Comparison of ENCODE assay signal across 8 mouse cellular contexts in the genomic region with DNA sequence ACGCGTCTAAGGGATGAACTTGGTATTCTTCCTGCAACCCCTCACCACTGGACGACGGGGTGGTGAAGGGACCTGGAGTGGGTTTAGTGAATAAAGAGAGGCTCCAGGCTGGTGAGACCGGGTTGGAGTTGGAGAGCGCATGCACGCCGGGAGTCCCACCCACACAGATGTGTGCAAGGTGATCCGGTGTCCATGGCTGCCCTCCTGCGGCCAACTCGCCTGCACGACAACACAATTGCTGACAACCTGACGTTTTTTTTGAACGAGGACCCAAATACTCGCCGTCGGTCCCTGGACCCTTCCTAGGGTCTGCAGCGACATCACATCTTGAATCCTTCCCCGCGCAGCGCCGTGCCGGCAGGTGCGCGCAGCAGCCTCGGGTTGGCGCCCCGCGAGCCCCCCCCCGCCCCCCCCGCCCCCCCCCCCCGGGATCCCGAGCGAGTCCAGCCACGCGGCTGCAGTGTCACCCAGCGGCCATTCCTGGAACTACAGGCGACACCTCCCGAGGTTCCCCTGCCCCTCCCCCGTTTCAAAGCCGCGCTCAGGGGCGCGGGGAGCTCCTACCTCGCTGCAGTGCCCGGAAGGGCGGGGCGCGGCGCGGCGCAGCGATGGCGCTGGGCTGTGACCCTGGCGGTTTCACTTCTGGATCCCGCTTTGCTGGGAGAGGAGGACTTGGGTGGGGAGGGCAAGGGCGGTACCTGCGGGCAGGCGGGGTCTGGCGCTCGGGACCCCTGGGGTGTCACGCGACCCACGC. TPM values are rescaled to one million over a fixed set of nuclear protein-coding genes. Genes with fewer than 3 reads are reported as not detected.
A peak's percentile ranks its signal among the peaks of the same experiment; 100 is the strongest.
DNase-seq lines count a peak whose midpoint lies in the region; ATAC-seq and TF ChIP-seq lines count a peak whose summit lies in the region.

No protein-coding gene starts in this region.

- ATAC-seq in embryonic facial prominence, embryonic 14.5 days (ENCODE audit: low read depth) = peak; percentile 87
- peak; percentile 79 for ATAC-seq in heart, embryonic 12.5 days (ENCODE audit: insufficient number of reproducible peaks, low FRiP score)
- peak; percentile 91 for ATAC-seq in kidney, embryonic 16.5 days (ENCODE audit: low FRiP score, low TSS enrichment)
- peak; percentile 77 for ATAC-seq in liver, embryonic 11.5 days (replicated peaks; ENCODE audit: low FRiP score)

- peaks cover 26% of the 10 kb centered on the region for H3K27me3 ChIP-seq in embryonic facial prominence, embryonic 14.5 days (replicated peaks; ENCODE audit: control insufficient read depth, insufficient read depth, low read length)
- peaks cover 50% of the 10 kb centered on the region for H3K27me3 ChIP-seq in heart, embryonic 12.5 days (replicated peaks)
- H3K27me3 ChIP-seq in kidney, embryonic 16.5 days (ENCODE audit: insufficient read depth, low read length) = peaks cover 22% of the 10 kb centered on the region
- peaks cover 44% of the 10 kb centered on the region for H3K27me3 ChIP-seq in liver, embryonic 11.5 days (replicated peaks; ENCODE audit: control insufficient read depth, insufficient read depth, low read length)
- peaks cover 79% of the 10 kb centered on the region for H3K27me3 ChIP-seq in myocyte (ENCODE audit: control insufficient read depth, insufficient read depth, insufficient read length)

- 0 out of 2 replicates have a peak overlapping the region, but pooled peaks have one; percentile 1 for H3K27ac ChIP-seq in embryonic facial prominence, embryonic 14.5 days (replicated peaks; ENCODE audit: low read depth, low read length)
- no peak overlapping the region for H3K27ac ChIP-seq in heart, embryonic 12.5 days (ENCODE audit: poor library complexity, severe bottlenecking)
- H3K27ac ChIP-seq in kidney, embryonic 16.5 days (ENCODE audit: low read length) = peak overlapping the region; percentile 19
- H3K27ac ChIP-seq in liver, embryonic 11.5 days (ENCODE audit: low read depth, low read length) = no peak overlapping the region

- no peaks in the 10 kb centered on the region for H3K4me1 ChIP-seq in embryonic facial prominence, embryonic 14.5 days (ENCODE audit: control insufficient read depth, insufficient read depth, low read length)
- peaks cover 4% of the 10 kb centered on the region; the same call in 1 of the 2 replicates for H3K4me1 ChIP-seq in heart, embryonic 12.5 days (replicated peaks)
- peaks cover 9% of the 10 kb centered on the region for H3K4me1 ChIP-seq in kidney, embryonic 16.5 days (ENCODE audit: insufficient read depth, low read length)
- peaks cover 11% of the 10 kb centered on the region; the same call in 1 of the 2 replicates for H3K4me1 ChIP-seq in liver, embryonic 11.5 days (replicated peaks; ENCODE audit: control insufficient read depth, insufficient read depth, low read length)

- peak overlapping the region; percentile 67 for H3K9ac ChIP-seq in embryonic facial prominence, embryonic 14.5 days (ENCODE audit: low read depth, low read length)
- H3K9ac ChIP-seq in heart, embryonic 12.5 days = peak overlapping the region; percentile 72
- H3K9ac ChIP-seq in kidney, embryonic 16.5 days (replicated peaks; ENCODE audit: low read length) = peak overlapping the region; percentile 76
- H3K9ac ChIP-seq in liver, embryonic 11.5 days (ENCODE audit: low read depth, low read length) = peak overlapping the region; percentile 72

- WGBS in embryonic facial prominence, embryonic 14.5 days = under 1% methylated on average over 23 of the region's 64 CpGs
- WGBS in heart, embryonic 12.5 days = under 1% methylated on average over 54 of the region's 64 CpGs
- under 1% methylated on average over 51 of the region's 64 CpGs for WGBS in kidney, embryonic 16.5 days
- under 1% methylated on average over 38 of the region's 64 CpGs for WGBS in liver, embryonic 11.5 days

- peak overlapping the region; percentile 62 for H3K4me3 ChIP-seq in embryonic facial prominence, embryonic 14.5 days (ENCODE audit: low read depth, low read length)
- peak overlapping the region; percentile 68 for H3K4me3 ChIP-seq in heart, embryonic 12.5 days
- H3K4me3 ChIP-seq in kidney, embryonic 16.5 days (ENCODE audit: low read length) = peak overlapping the region; percentile 64
- H3K4me3 ChIP-seq in liver, embryonic 11.5 days (ENCODE audit: low read depth, low read length) = peak overlapping the region; percentile 69
- peak overlapping the region; percentile 16 for H3K4me3 ChIP-seq in myocyte

- TF ChIP-seq POLR2A in myocyte (IDR thresholded peaks at IDR 0.05; ENCODE audit: insufficient read length, low read depth) = no peak

- DNase-seq in A20 (ENCODE audit: low read depth, low spot score) = peak; percentile 99
- peak; percentile 65 to 74 for DNase-seq in adrenal gland, postnatal 4 days (ENCODE audit: low spot score in 2 of 2)
- peak; percentile 87 for DNase-seq in embryonic facial prominence, embryonic 14.5 days (ENCODE audit: low spot score)
- DNase-seq in liver, embryonic 11.5 days (ENCODE audit: low spot score) = peak; percentile 86
- DNase-seq in spleen, postnatal 4 days (ENCODE audit: low spot score in 2 of 2) = peak; percentile 91 to 98

- H3K79me2 ChIP-seq in myocyte (ENCODE audit: control insufficient read depth, insufficient read depth) = no peaks in the 10 kb centered on the region

- no peak overlapping the region for H3ac ChIP-seq in myocyte (ENCODE audit: control insufficient read depth, insufficient read length)

- peak overlapping the region; percentile 89 for H3K4me2 ChIP-seq in embryonic facial prominence, embryonic 14.5 days (ENCODE audit: low read depth, low read length)
- peak overlapping the region; percentile 98 for H3K4me2 ChIP-seq in heart, embryonic 12.5 days
- peak overlapping the region; percentile 92 for H3K4me2 ChIP-seq in kidney, embryonic 16.5 days (replicated peaks; ENCODE audit: low read depth, low read length)
- H3K4me2 ChIP-seq in liver, embryonic 11.5 days = peak overlapping the region; percentile 92
- H3K4me2 ChIP-seq in myocyte (ENCODE audit: low read depth) = peak overlapping the region; percentile 84

- H3K9me3 ChIP-seq in embryonic facial prominence, embryonic 14.5 days (ENCODE audit: control insufficient read depth, low read length) = no peaks in the 10 kb centered on the region
- H3K9me3 ChIP-seq in heart, embryonic 12.5 days (replicated peaks) = no peaks in the 10 kb centered on the region
- no peaks in the 10 kb centered on the region for H3K9me3 ChIP-seq in kidney, embryonic 16.5 days (ENCODE audit: low read length)
- H3K9me3 ChIP-seq in liver, embryonic 11.5 days (ENCODE audit: control insufficient read depth, low read length) = no peaks in the 10 kb centered on the region

- no peaks in the 10 kb centered on the region for H3K36me3 ChIP-seq in embryonic facial prominence, embryonic 14.5 days (ENCODE audit: control insufficient read depth, insufficient read depth, low read length)
- H3K36me3 ChIP-seq in heart, embryonic 12.5 days = no peaks in the 10 kb centered on the region
- H3K36me3 ChIP-seq in kidney, embryonic 16.5 days (ENCODE audit: insufficient read depth, low read length) = peaks cover 13% of the 10 kb centered on the region
- H3K36me3 ChIP-seq in liver, embryonic 11.5 days (ENCODE audit: control insufficient read depth, insufficient read depth, low read length) = no peaks in the 10 kb centered on the region; the same call in none of the 2 replicates
- H3K36me3 ChIP-seq in myocyte (ENCODE audit: control insufficient read depth, insufficient read depth) = no peaks in the 10 kb centered on the region

TF ChIP-seq in myocyte, 11 proteins besides CTCF, POLR2A, EP300 and RAD21 (continues in another document):
- TF ChIP-seq TCF12 (IDR thresholded peaks at IDR 0.05; ENCODE audit: insufficient read depth, poor library complexity, severe bottlenecking) = no peak
- no peak for TF ChIP-seq CEBPB (IDR thresholded peaks at IDR 0.05; ENCODE audit: insufficient read depth, poor library complexity, severe bottlenecking)
- peak in 1 of 3 experiments; percentile 9 for TF ChIP-seq MYOD1 (IDR thresholded peaks at IDR 0.05; ENCODE audit: control insufficient read depth in 1 of 3, insufficient read length in 2 of 3, low read depth in 2 of 3)
- no peak for TF ChIP-seq TCF3 (IDR thresholded peaks at IDR 0.05; ENCODE audit: insufficient read length, low read depth)

RNA-seq across cellular contexts. Expression of a gene that starts 11.3 kb away (rescaled TPM):
- 10 to 100 TPM in 1 of 2 experiments, 1 to 10 TPM in 1; 5.9 to 10.3 TPM for total RNA-seq in adrenal gland, postnatal 4 days (2021)
- 8.3 and 8.8 TPM in 2 replicates for polyA plus RNA-seq in embryonic facial prominence, embryonic 14.5 days (2014; fragmentation: Nextera tagmentation; extraction: Ambion mirVana)
- polyA plus RNA-seq in heart, embryonic 12.5 days (2016; fragmentation: Nextera tagmentation; extraction: Ambion mirVana) = 1.2 and 2.1 TPM in 2 replicates
- polyA plus RNA-seq in kidney, embryonic 16.5 days (2015; fragmentation: Nextera tagmentation; extraction: Ambion mirVana) = 86.2 and 87.7 TPM in 2 replicates
- polyA plus RNA-seq in liver, embryonic 11.5 days (2014; fragmentation: Nextera tagmentation; extraction: Ambion mirVana) = 33.2 and 34.1 TPM in 2 replicates
- polyA plus RNA-seq in myocyte (2012; fragmentation: generic; extraction: Trizol) = not detected

RNA-seq across cellular contexts. Expression of a gene that starts 18.8 kb away (rescaled TPM):
- total RNA-seq in adrenal gland, postnatal 4 days (2021) = 10 to 100 TPM; 53.5 to 55.3 TPM
- polyA plus RNA-seq in embryonic facial prominence, embryonic 14.5 days (2014; fragmentation: Nextera tagmentation; extraction: Ambion mirVana) = 92.4 and 102 TPM in 2 replicates
- polyA plus RNA-seq in heart, embryonic 12.5 days (2016; fragmentation: Nextera tagmentation; extraction: Ambion mirVana) = 102 and 104 TPM in 2 replicates
- 108 and 113 TPM in 2 replicates for polyA plus RNA-seq in kidney, embryonic 16.5 days (2015; fragmentation: Nextera tagmentation; extraction: Ambion mirVana)
- polyA plus RNA-seq in liver, embryonic 11.5 days (2014; fragmentation: Nextera tagmentation; extraction: Ambion mirVana) = 99.4 and 100 TPM in 2 replicates
- 112 TPM for polyA plus RNA-seq in myocyte (2012; fragmentation: generic; extraction: Trizol)

RNA-seq across cellular contexts. Expression of a gene that starts 45.3 kb away (rescaled TPM):
- total RNA-seq in adrenal gland, postnatal 4 days (2021) = 10 to 100 TPM; 10.8 to 19.4 TPM
- 48.3 and 54.8 TPM in 2 replicates for polyA plus RNA-seq in embryonic facial prominence, embryonic 14.5 days (2014; fragmentation: Nextera tagmentation; extraction: Ambion mirVana)
- 66.7 and 67.1 TPM in 2 replicates for polyA plus RNA-seq in heart, embryonic 12.5 days (2016; fragmentation: Nextera tagmentation; extraction: Ambion mirVana)
- 54.9 and 57.7 TPM in 2 replicates for polyA plus RNA-seq in kidney, embryonic 16.5 days (2015; fragmentation: Nextera tagmentation; extraction: Ambion mirVana)
- polyA plus RNA-seq in liver, embryonic 11.5 days (2014; fragmentation: Nextera tagmentation; extraction: Ambion mirVana) = 12.4 and 13.5 TPM in 2 replicates
- 33.5 TPM for polyA plus RNA-seq in myocyte (2012; fragmentation: generic; extraction: Trizol)

RNA-seq across cellular contexts. Expression of a gene that starts 57.3 kb away (rescaled TPM):
- 10 to 100 TPM in 1 of 2 experiments, 1 to 10 TPM in 1; 9.7 to 11.0 TPM for total RNA-seq in adrenal gland, postnatal 4 days (2021)
- polyA plus RNA-seq in embryonic facial prominence, embryonic 14.5 days (2014; fragmentation: Nextera tagmentation; extraction: Ambion mirVana) = 9.3 and 10.5 TPM in 2 replicates
- polyA plus RNA-seq in heart, embryonic 12.5 days (2016; fragmentation: Nextera tagmentation; extraction: Ambion mirVana) = 20.0 and 20.6 TPM in 2 replicates
- polyA plus RNA-seq in kidney, embryonic 16.5 days (2015; fragmentation: Nextera tagmentation; extraction: Ambion mirVana) = 17.6 and 22.3 TPM in 2 replicates
- 6.4 and 8.5 TPM in 2 replicates for polyA plus RNA-seq in liver, embryonic 11.5 days (2014; fragmentation: Nextera tagmentation; extraction: Ambion mirVana)
- 8.7 TPM for polyA plus RNA-seq in myocyte (2012; fragmentation: generic; extraction: Trizol)

Comparison
In these comparisons a context has a peak if more than half of its experiments do, and no peak if none do; other contexts are left out.
1. H3K27ac ChIP-seq: peak in embryonic facial prominence, embryonic 14.5 days (single experiment) and kidney, embryonic 16.5 days (single experiment); none in heart, embryonic 12.5 days (single experiment) and liver, embryonic 11.5 days (single experiment).
2. H3K4me3 ChIP-seq: peak in every context shown above with its lines; median percentile 69 in liver, embryonic 11.5 days; 68 in heart, embryonic 12.5 days; 64 in kidney, embryonic 16.5 days; 62 in embryonic facial prominence, embryonic 14.5 days; 16 in myocyte.
3. Peak in every context shown above with its lines, with median percentiles within 50 percentile points of each other: DNase-seq, ATAC-seq, H3K4me2 ChIP-seq and H3K9ac ChIP-seq.